Mouse (Mus musculus): Measurements from ENCODE around the gene Dennd2c. TPM values are rescaled to one million over a fixed set of nuclear protein-coding genes. Genes with fewer than 3 reads are reported as not detected.
"Not testable (repeated sequence)": the region's sequence is repeated elsewhere in the genome, so short reads cannot be mapped to it uniquely, and the experiment has no call there.

Dennd2c gene
- polyA plus RNA-seq, 1 experiment from 2014 or later = 3.6 TPM

DNA sequence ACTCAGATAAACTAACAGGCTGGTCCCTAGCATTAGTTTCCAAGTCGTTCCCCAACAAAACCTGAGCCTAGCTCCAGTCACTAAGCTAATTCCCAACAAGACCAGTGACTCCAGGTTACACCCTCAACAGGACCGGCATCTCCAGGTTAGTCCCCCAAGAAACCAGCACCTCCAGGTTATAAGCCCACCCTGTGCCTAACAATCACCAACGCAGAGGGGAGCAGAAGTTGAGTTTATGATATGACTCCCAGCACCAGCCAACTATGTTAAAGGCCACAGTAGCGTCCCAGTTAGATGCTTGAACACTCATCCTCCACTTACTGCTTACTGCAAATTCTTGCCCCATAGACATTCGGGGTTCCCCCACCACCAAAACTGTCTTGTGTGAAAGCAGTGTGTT is 97.0 kb downstream of the Dennd2c start:
- Histone ChIP-seq H3K9me3 (replicated peaks; ENCODE audit: control insufficient read depth, low read length) (no peaks in the 10 kb centered on the region), H3K36me3 (replicated peaks; ENCODE audit: control insufficient read depth, insufficient read depth, low read depth, low read length) (no peaks in the 10 kb centered on the region), H3K4me1 (ENCODE audit: control insufficient read depth, insufficient read depth, low read length) (no peaks in the 10 kb centered on the region), H3K4me3 (ENCODE audit: low read depth, low read length) (no peak overlapping the region), H3K4me2 (ENCODE audit: low read depth, low read length) (no peak overlapping the region), H3K27me3 (ENCODE audit: control insufficient read depth, insufficient read depth, low read length) (no peaks in the 10 kb centered on the region), H3K9ac (replicated peaks; ENCODE audit: low read length) (no peak overlapping the region), H3K27ac (replicated peaks; ENCODE audit: low read depth, low read length) (no peak overlapping the region)
- DNase-seq (ENCODE audit: low spot score) = no peak
- ATAC-seq (replicated peaks; ENCODE audit: insufficient number of reproducible peaks, low FRiP score, low TSS enrichment, low read depth) = no peak
- WGBS = 82% methylated on average over 5 of the region's 5 CpGs

DNA sequence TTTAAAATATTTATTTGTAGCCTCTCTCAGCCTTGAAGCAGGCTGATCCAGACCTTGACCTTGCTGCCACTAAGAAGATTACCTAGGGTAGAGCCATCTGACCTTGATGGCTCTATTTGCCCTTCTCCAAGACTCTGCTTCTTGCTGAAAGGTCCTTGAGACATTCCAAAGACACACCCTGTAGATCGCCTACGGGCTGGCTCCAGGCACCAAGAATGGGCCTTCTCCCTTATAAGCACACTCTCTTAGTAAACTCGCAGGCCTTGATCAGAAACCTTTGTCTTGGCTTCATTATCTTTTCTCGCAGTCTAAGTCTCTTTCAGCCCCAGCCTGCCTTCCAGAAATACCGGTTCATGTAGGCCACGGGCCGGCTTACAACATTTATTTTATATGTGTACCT is 98.7 kb downstream of the Dennd2c start:
- not testable (repeated sequence) for H3K9ac ChIP-seq (replicated peaks; ENCODE audit: low read length); H3K27ac ChIP-seq (replicated peaks; ENCODE audit: low read depth, low read length); H3K4me2 ChIP-seq (ENCODE audit: low read depth, low read length); H3K36me3 ChIP-seq (replicated peaks; ENCODE audit: control insufficient read depth, insufficient read depth, low read depth, low read length); H3K9me3 ChIP-seq (replicated peaks; ENCODE audit: control insufficient read depth, low read length); H3K4me3 ChIP-seq (ENCODE audit: low read depth, low read length); DNase-seq (ENCODE audit: low spot score); H3K27me3 ChIP-seq (ENCODE audit: control insufficient read depth, insufficient read depth, low read length); H3K4me1 ChIP-seq (ENCODE audit: control insufficient read depth, insufficient read depth, low read length); ATAC-seq (replicated peaks; ENCODE audit: insufficient number of reproducible peaks, low FRiP score, low TSS enrichment, low read depth)
- WGBS = 96% methylated on average over 7 of the region's 7 CpGs

DNA sequence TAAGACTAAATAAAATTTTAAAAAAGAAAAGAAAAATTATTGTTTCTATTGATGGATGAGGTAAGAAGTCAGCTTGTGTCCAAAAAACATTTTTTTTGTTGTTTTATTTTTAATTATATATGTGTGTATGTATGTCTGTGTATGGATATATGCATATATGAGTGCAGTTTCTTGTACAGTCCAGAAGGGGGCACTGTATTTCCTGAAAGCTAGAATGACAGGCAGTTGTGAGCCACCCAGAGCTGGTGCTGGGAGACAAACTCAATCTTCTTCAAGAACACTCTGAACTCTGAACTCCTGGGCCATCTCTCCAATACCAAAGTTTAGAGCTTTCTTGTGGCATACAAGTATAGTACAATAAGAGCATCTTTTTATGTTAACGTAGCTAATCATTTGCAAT is 101.2 kb downstream of the Dennd2c start:
- no peaks in the 10 kb centered on the region for H3K4me1 ChIP-seq (ENCODE audit: control insufficient read depth, insufficient read depth, low read length)
- WGBS = 91% methylated on average over 1 of the region's 1 CpGs
- no peaks in the 10 kb centered on the region for H3K9me3 ChIP-seq (replicated peaks; ENCODE audit: control insufficient read depth, low read length)
- DNase-seq (ENCODE audit: low spot score) = no peak
- H3K4me3 ChIP-seq (ENCODE audit: low read depth, low read length) = no peak overlapping the region
- H3K36me3 ChIP-seq (replicated peaks; ENCODE audit: control insufficient read depth, insufficient read depth, low read depth, low read length) = no peaks in the 10 kb centered on the region
- no peaks in the 10 kb centered on the region for H3K27me3 ChIP-seq (ENCODE audit: control insufficient read depth, insufficient read depth, low read length)
- H3K27ac ChIP-seq (replicated peaks; ENCODE audit: low read depth, low read length) = no peak overlapping the region
- no peak overlapping the region for H3K4me2 ChIP-seq (ENCODE audit: low read depth, low read length)
- H3K9ac ChIP-seq (replicated peaks; ENCODE audit: low read length) = no peak overlapping the region
- ATAC-seq (replicated peaks; ENCODE audit: insufficient number of reproducible peaks, low FRiP score, low TSS enrichment, low read depth) = no peak

DNA sequence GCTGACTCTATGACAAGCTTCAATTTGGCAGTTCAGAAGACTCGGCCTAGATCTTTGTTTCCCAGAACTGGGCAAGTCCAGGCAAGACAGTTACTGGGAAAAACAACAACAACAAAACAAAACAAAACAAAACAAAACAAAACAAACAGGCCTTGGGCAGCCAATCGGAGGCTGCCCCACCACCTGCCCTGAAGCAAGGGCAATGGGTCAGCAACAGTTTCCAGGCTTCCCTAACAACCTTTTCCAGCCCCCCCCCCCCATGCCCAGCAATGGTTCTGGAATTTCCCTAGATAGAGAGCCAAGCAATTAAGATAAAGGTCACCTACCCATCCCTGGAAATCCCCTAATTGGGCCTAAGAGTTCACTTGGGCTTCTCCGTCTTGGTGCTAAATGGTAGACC is 102.0 kb downstream of the Dennd2c start:
- no peak for ATAC-seq (replicated peaks; ENCODE audit: insufficient number of reproducible peaks, low FRiP score, low TSS enrichment, low read depth)

DNA sequence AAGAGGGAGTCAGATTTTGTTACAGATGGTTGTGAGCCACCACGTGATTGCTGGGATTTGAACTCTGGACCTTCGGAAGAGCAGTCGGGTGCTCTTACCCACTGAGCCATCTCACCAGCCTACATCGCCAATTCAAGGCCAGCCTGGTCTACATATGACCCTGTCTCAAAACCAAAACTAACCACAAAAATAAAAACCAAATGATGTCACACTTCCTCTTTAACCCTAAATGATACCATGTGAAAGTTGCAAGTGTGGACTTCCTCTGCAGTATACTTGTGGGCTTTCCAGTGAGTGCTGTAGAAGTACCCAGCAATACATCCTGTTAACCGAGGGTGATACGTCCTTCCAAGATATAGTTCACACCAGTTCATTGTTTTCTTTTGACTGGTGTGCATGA is 104.0 kb downstream of the Dennd2c start:
- 88% methylated on average over 6 of the region's 6 CpGs for WGBS
- H3K27ac ChIP-seq (replicated peaks; ENCODE audit: low read depth, low read length) = no peak overlapping the region
- no peak overlapping the region for H3K4me2 ChIP-seq (ENCODE audit: low read depth, low read length)
- no peaks in the 10 kb centered on the region for H3K9me3 ChIP-seq (replicated peaks; ENCODE audit: control insufficient read depth, low read length)
- DNase-seq (ENCODE audit: low spot score) = no peak
- ATAC-seq (replicated peaks; ENCODE audit: insufficient number of reproducible peaks, low FRiP score, low TSS enrichment, low read depth) = no peak
- H3K9ac ChIP-seq (replicated peaks; ENCODE audit: low read length) = no peak overlapping the region
- H3K27me3 ChIP-seq (ENCODE audit: control insufficient read depth, insufficient read depth, low read length) = no peaks in the 10 kb centered on the region
- H3K4me3 ChIP-seq (ENCODE audit: low read depth, low read length) = no peak overlapping the region
- no peaks in the 10 kb centered on the region for H3K36me3 ChIP-seq (replicated peaks; ENCODE audit: control insufficient read depth, insufficient read depth, low read depth, low read length)
- no peaks in the 10 kb centered on the region for H3K4me1 ChIP-seq (ENCODE audit: control insufficient read depth, insufficient read depth, low read length)

More for the DNA sequence above, 102.0 kb downstream of the Dennd2c start:
- Histone ChIP-seq H3K9ac (replicated peaks; ENCODE audit: low read length) (no peak overlapping the region), H3K27me3 (ENCODE audit: control insufficient read depth, insufficient read depth, low read length) (no peaks in the 10 kb centered on the region), H3K36me3 (replicated peaks; ENCODE audit: control insufficient read depth, insufficient read depth, low read depth, low read length) (no peaks in the 10 kb centered on the region), H3K9me3 (replicated peaks; ENCODE audit: control insufficient read depth, low read length) (no peaks in the 10 kb centered on the region), H3K27ac (replicated peaks; ENCODE audit: low read depth, low read length) (no peak overlapping the region), H3K4me1 (ENCODE audit: control insufficient read depth, insufficient read depth, low read length) (no peaks in the 10 kb centered on the region), H3K4me3 (ENCODE audit: low read depth, low read length) (no peak overlapping the region), H3K4me2 (ENCODE audit: low read depth, low read length) (no peak overlapping the region)
- no peak for DNase-seq (ENCODE audit: low spot score)
- 85% methylated on average over 3 of the region's 3 CpGs for WGBS

DNA sequence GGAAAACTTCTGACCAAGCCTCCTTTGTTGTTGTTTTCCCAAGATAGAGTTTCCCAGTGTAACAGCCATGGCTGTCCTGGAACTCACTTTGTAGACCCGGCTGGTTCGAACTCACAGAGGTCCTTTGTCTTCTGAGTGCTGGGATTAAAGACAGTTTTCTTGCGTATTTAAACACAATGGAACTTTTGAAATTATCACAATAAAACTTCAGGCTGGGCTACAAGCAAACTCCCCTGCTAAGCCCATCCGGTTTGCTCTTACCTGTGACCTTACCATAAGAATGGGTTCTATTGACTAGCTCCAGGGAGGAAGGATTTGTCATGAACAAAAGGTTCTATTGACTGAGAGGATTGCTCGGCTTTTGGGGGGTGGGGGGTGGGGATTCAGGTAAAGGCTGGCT is 105.3 kb downstream of the Dennd2c start:
- Histone ChIP-seq H3K27me3 (ENCODE audit: control insufficient read depth, insufficient read depth, low read length) (no peaks in the 10 kb centered on the region), H3K4me2 (ENCODE audit: low read depth, low read length) (no peak overlapping the region), H3K27ac (replicated peaks; ENCODE audit: low read depth, low read length) (no peak overlapping the region), H3K36me3 (replicated peaks; ENCODE audit: control insufficient read depth, insufficient read depth, low read depth, low read length) (no peaks in the 10 kb centered on the region), H3K9ac (replicated peaks; ENCODE audit: low read length) (no peak overlapping the region), H3K9me3 (replicated peaks; ENCODE audit: control insufficient read depth, low read length) (no peaks in the 10 kb centered on the region), H3K4me3 (ENCODE audit: low read depth, low read length) (no peak overlapping the region), H3K4me1 (ENCODE audit: control insufficient read depth, insufficient read depth, low read length) (no peaks in the 10 kb centered on the region)
- DNase-seq (ENCODE audit: low spot score) (no peak), ATAC-seq (replicated peaks; ENCODE audit: insufficient number of reproducible peaks, low FRiP score, low TSS enrichment, low read depth) (no peak)
- WGBS = 23% methylated on average over 5 of the region's 5 CpGs

DNA sequence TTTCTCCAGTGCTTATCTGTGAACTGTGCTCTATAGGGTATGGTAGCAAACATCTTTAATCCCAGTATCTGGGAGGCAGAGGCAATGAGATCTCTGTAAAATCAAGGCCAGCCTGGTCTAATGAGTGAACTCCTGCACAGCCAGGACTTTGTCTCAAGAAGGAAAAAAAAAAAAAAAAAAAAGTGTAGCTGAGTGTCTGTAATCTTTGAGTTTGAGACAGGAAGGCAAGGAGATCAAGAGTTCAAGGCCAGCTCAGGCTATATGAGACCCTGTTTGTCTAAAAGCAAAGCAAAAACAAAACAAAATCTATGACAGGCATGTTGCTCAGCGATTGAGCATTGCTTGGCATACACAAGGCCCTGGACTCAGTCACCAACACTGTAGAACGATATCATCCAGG is 105.8 kb downstream of the Dennd2c start:
- Histone ChIP-seq H3K9ac (replicated peaks; ENCODE audit: low read length) (no peak overlapping the region), H3K4me2 (ENCODE audit: low read depth, low read length) (no peak overlapping the region), H3K27ac (replicated peaks; ENCODE audit: low read depth, low read length) (no peak overlapping the region), H3K36me3 (replicated peaks; ENCODE audit: control insufficient read depth, insufficient read depth, low read depth, low read length) (no peaks in the 10 kb centered on the region), H3K4me3 (ENCODE audit: low read depth, low read length) (no peak overlapping the region), H3K9me3 (replicated peaks; ENCODE audit: control insufficient read depth, low read length) (no peaks in the 10 kb centered on the region), H3K4me1 (ENCODE audit: control insufficient read depth, insufficient read depth, low read length) (no peaks in the 10 kb centered on the region), H3K27me3 (ENCODE audit: control insufficient read depth, insufficient read depth, low read length) (no peaks in the 10 kb centered on the region)
- no peak for ATAC-seq (replicated peaks; ENCODE audit: insufficient number of reproducible peaks, low FRiP score, low TSS enrichment, low read depth)
- DNase-seq (ENCODE audit: low spot score) = no peak
- 75% methylated on average over 2 of the region's 2 CpGs for WGBS

DNA sequence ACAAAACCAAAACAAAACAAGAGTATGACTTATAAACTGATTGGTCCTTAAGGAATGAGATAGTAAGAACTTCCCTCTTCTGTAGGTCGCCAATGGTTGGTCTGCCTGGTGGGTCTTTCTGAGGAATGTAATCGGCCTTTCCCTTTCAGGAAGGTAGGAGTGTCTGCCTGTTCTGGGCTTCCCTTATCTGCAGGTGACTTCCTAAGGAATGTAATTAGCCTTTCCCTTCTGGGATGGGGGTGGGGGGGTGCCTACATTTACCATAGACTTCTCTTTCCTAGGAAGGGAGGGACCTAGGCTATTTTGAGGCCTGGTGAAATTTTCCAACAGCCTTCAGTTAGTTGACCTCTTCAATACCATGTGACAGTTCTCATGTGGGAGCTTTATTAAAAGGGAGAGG is 108.7 kb downstream of the Dennd2c start:
- no peak overlapping the region for H3K27ac ChIP-seq (replicated peaks; ENCODE audit: low read depth, low read length)
- no peak for DNase-seq (ENCODE audit: low spot score)
- 91% methylated on average over 2 of the region's 2 CpGs for WGBS
- H3K4me2 ChIP-seq (ENCODE audit: low read depth, low read length) = no peak overlapping the region
- H3K27me3 ChIP-seq (ENCODE audit: control insufficient read depth, insufficient read depth, low read length) = no peaks in the 10 kb centered on the region
- ATAC-seq (replicated peaks; ENCODE audit: insufficient number of reproducible peaks, low FRiP score, low TSS enrichment, low read depth) = no peak
- no peaks in the 10 kb centered on the region for H3K4me1 ChIP-seq (ENCODE audit: control insufficient read depth, insufficient read depth, low read length)
- H3K4me3 ChIP-seq (ENCODE audit: low read depth, low read length) = no peak overlapping the region
- H3K36me3 ChIP-seq (replicated peaks; ENCODE audit: control insufficient read depth, insufficient read depth, low read depth, low read length) = no peaks in the 10 kb centered on the region
- no peaks in the 10 kb centered on the region for H3K9me3 ChIP-seq (replicated peaks; ENCODE audit: control insufficient read depth, low read length)
- H3K9ac ChIP-seq (replicated peaks; ENCODE audit: low read length) = no peak overlapping the region
